Mouse (Mus musculus): ENCODE data around the gene Sertad2. TPM values are rescaled to one million over a fixed set of nuclear protein-coding genes. Genes with fewer than 3 reads are reported as not detected.

Sertad2 gene
- polyA plus RNA-seq, 1 experiment = 21.9 TPM

- TF ChIP-seq CTCF (IDR thresholded peaks at IDR 0.05; ENCODE audit: borderline replicate concordance, extremely low read depth, insufficient read depth, insufficient read length) (peak; percentile 78), POLR2A (IDR thresholded peaks at IDR 0.05; ENCODE audit: borderline replicate concordance, extremely low read depth, insufficient read depth, insufficient read length, poor library complexity, severe bottlenecking) (no peak)
- DNase-seq (ENCODE audit: low read depth) = peak; percentile 73
Observed at GRCm38 (mm10) chr11:20661652-20662051, 118.6 kb downstream of the Sertad2 start.

DNA sequence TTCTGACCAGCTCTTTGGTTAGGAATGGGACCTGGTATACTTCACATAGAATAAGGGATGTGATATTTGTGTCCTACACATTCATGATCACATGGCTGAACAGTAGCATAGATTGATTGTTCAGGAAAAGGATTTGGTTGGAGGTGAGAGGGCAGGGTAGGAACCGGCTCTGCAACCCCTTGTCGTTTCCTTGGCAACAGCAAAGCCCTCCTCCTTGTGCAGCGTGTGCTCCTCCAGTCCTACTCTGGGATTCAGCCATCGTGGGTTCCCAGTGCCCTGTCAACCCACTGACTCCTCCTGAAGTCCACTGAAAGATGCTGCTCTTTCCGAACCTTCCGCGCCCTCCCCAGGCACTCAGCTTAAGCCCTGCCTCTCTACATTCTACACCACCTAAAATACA lies 119.8 kb downstream of the Sertad2 start:
- no peak for TF ChIP-seq CTCF (IDR thresholded peaks at IDR 0.05; ENCODE audit: borderline replicate concordance, extremely low read depth, insufficient read depth, insufficient read length)
- TF ChIP-seq POLR2A (IDR thresholded peaks at IDR 0.05; ENCODE audit: borderline replicate concordance, extremely low read depth, insufficient read depth, insufficient read length, poor library complexity, severe bottlenecking) = no peak
- no peak for DNase-seq (ENCODE audit: low read depth)

GRCm38 (mm10) chr11:20663580-20664198 lies 120.6 kb downstream of the Sertad2 start:
- DNase-seq (ENCODE audit: low read depth) = peak; percentile 89
- TF ChIP-seq POLR2A (IDR thresholded peaks at IDR 0.05; ENCODE audit: borderline replicate concordance, extremely low read depth, insufficient read depth, insufficient read length, poor library complexity, severe bottlenecking) (no peak), CTCF (IDR thresholded peaks at IDR 0.05; ENCODE audit: borderline replicate concordance, extremely low read depth, insufficient read depth, insufficient read length) (no peak)

GRCm38 (mm10) chr11:20664878-20665277 lies 121.8 kb downstream of the Sertad2 start:
- peak; percentile 49 for DNase-seq (ENCODE audit: low read depth)
- TF ChIP-seq CTCF (IDR thresholded peaks at IDR 0.05; ENCODE audit: borderline replicate concordance, extremely low read depth, insufficient read depth, insufficient read length) (no peak), POLR2A (IDR thresholded peaks at IDR 0.05; ENCODE audit: borderline replicate concordance, extremely low read depth, insufficient read depth, insufficient read length, poor library complexity, severe bottlenecking) (no peak)

- no peak for TF ChIP-seq POLR2A (IDR thresholded peaks at IDR 0.05; ENCODE audit: borderline replicate concordance, extremely low read depth, insufficient read depth, insufficient read length, poor library complexity, severe bottlenecking)
- peak; percentile 54; the same call in 1 of the 2 replicates for TF ChIP-seq CTCF (IDR thresholded peaks at IDR 0.05; ENCODE audit: borderline replicate concordance, extremely low read depth, insufficient read depth, insufficient read length)
- DNase-seq (ENCODE audit: low read depth) = no peak
Observed at GRCm38 (mm10) chr11:20671789-20672392, 128.8 kb downstream of the Sertad2 start.

DNA sequence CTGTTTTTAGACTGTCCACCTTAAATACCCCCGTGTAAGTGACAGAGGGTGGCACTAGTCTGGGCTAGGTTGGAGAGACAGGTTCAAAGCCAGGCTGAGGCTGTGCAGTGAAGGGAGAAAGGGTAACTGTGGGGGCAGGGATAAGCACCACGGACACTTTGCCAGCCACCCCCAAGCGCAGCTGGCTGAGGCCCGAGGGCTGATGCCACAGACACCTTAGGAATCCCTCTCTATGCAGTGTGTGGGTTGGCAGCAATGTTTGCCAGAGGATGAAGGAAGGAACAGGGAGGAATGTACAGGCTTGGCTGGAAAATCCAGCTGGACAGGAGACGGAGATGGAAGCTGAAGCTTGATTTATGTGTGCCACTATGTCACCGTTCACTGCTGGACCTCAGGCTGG lies 129.5 kb downstream of the Sertad2 start:
- TF ChIP-seq CTCF (IDR thresholded peaks at IDR 0.05; ENCODE audit: borderline replicate concordance, extremely low read depth, insufficient read depth, insufficient read length) = no peak
- TF ChIP-seq POLR2A (IDR thresholded peaks at IDR 0.05; ENCODE audit: borderline replicate concordance, extremely low read depth, insufficient read depth, insufficient read length, poor library complexity, severe bottlenecking) = no peak
- DNase-seq (ENCODE audit: low read depth) = no peak

- TF ChIP-seq CTCF (IDR thresholded peaks at IDR 0.05; ENCODE audit: borderline replicate concordance, extremely low read depth, insufficient read depth, insufficient read length) (no peak), POLR2A (IDR thresholded peaks at IDR 0.05; ENCODE audit: borderline replicate concordance, extremely low read depth, insufficient read depth, insufficient read length, poor library complexity, severe bottlenecking) (no peak)
- no peak for DNase-seq (ENCODE audit: low read depth)
Observed at GRCm38 (mm10) chr11:20679396-20679795, 136.3 kb downstream of the Sertad2 start.

- no peak for DNase-seq (ENCODE audit: low read depth)
- TF ChIP-seq CTCF (IDR thresholded peaks at IDR 0.05; ENCODE audit: borderline replicate concordance, extremely low read depth, insufficient read depth, insufficient read length) (no peak), POLR2A (IDR thresholded peaks at IDR 0.05; ENCODE audit: borderline replicate concordance, extremely low read depth, insufficient read depth, insufficient read length, poor library complexity, severe bottlenecking) (no peak)
Observed at GRCm38 (mm10) chr11:20680781-20681180, 137.7 kb downstream of the Sertad2 start.

- no peak for DNase-seq (ENCODE audit: low read depth)
- TF ChIP-seq POLR2A (IDR thresholded peaks at IDR 0.05; ENCODE audit: borderline replicate concordance, extremely low read depth, insufficient read depth, insufficient read length, poor library complexity, severe bottlenecking) = no peak
- TF ChIP-seq CTCF (IDR thresholded peaks at IDR 0.05; ENCODE audit: borderline replicate concordance, extremely low read depth, insufficient read depth, insufficient read length) = no peak
Observed at GRCm38 (mm10) chr11:20681679-20682078, 138.6 kb downstream of the Sertad2 start.

- peak; percentile 92 for DNase-seq (ENCODE audit: low read depth)
- TF ChIP-seq POLR2A (IDR thresholded peaks at IDR 0.05; ENCODE audit: borderline replicate concordance, extremely low read depth, insufficient read depth, insufficient read length, poor library complexity, severe bottlenecking) (no peak), CTCF (IDR thresholded peaks at IDR 0.05; ENCODE audit: borderline replicate concordance, extremely low read depth, insufficient read depth, insufficient read length) (peak; percentile 94)
Observed at GRCm38 (mm10) chr11:20691000-20691399, 147.9 kb downstream of the Sertad2 start.

Other genes with a start within 250 kb of the Sertad2 start
- 19.3 and 43.6 TPM in 2 replicates for gene Slc1a4, start 210.5 kb upstream of the Sertad2 start, polyA plus RNA-seq (2012; rRNA removed)
- 63.2 and 72.5 TPM in 2 replicates for gene Aftph, start 198.3 kb downstream of the Sertad2 start, polyA plus RNA-seq (2012; rRNA removed)